Mouse (Mus musculus): ENCODE measurements at regions not wholly inside any gene's neighbourhood (a gene's known extent, or its start where the extent isn't known, plus 50 kb on each side); places are given as distances from the start of the nearest gene placed in this dataset.

DNA sequence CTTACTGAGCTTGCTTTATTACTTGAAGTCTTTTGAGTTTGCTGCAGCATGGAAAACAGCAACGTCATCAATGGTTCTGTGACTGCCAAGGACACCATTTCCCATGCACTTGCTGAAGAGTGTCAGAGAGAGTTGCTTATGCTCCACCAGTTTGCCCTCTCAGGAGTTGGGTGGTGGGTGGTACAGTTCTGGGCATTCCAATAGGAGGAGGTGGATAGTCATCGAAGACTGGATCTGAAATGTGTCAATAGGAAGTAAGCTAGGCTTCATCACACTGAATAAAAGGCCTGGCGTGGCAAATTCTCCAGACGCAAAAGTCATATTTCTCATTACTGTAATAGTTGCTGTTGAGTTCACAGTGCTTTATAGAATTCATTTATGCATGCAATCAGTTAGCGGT lies 751.7 kb upstream of the Car8 start:
- Histone ChIP-seq H3K4me1 (ENCODE audit: control insufficient read depth, insufficient read depth, low read length) (no peaks in the 10 kb centered on the region; the same call in 1 of the 2 replicates), H3K27ac (ENCODE audit: control insufficient read depth, insufficient read depth, low read depth, low read length, poor library complexity) (no peak overlapping the region), H3K4me3 (replicated peaks; ENCODE audit: control insufficient read depth, low read depth, low read length) (no peak overlapping the region)
- 84% methylated on average over 5 of the region's 5 CpGs for WGBS
- TF ChIP-seq POLR2A (IDR thresholded peaks at IDR 0.05; ENCODE audit: borderline replicate concordance, control insufficient read depth, low read depth, low read length) (no peak), CTCF (IDR thresholded peaks at IDR 0.05; ENCODE audit: control insufficient read depth, insufficient read depth, low read length) (no peak)

DNA sequence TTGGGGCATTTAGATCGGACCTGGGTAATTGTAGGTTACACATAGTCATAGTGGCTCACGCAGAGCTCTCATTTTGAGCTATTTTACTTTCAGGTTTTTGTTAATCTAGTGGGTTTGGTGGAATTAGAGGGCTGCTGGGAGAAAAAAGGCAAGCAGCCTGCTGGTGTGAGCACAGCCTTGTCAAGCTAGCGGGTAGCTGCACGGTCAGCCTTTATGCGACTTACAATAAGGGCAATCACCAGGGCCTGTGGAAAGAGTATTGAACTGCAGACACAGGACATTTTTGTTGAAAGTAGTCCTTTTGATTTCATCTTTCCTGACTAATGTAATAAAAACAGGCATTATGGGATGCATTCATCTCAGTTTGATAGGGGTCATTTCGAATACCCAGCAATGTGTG lies 750.8 kb upstream of the Car8 start:
- WGBS = 91% methylated on average over 6 of the region's 6 CpGs
- Histone ChIP-seq H3K4me3 (replicated peaks; ENCODE audit: control insufficient read depth, low read depth, low read length) (no peak overlapping the region), H3K4me1 (ENCODE audit: control insufficient read depth, insufficient read depth, low read length) (no peaks in the 10 kb centered on the region; the same call in 1 of the 2 replicates), H3K27ac (ENCODE audit: control insufficient read depth, insufficient read depth, low read depth, low read length, poor library complexity) (no peak overlapping the region)
- no peak for TF ChIP-seq POLR2A (IDR thresholded peaks at IDR 0.05; ENCODE audit: borderline replicate concordance, control insufficient read depth, low read depth, low read length)
- TF ChIP-seq CTCF (IDR thresholded peaks at IDR 0.05; ENCODE audit: control insufficient read depth, insufficient read depth, low read length) = no peak

DNA sequence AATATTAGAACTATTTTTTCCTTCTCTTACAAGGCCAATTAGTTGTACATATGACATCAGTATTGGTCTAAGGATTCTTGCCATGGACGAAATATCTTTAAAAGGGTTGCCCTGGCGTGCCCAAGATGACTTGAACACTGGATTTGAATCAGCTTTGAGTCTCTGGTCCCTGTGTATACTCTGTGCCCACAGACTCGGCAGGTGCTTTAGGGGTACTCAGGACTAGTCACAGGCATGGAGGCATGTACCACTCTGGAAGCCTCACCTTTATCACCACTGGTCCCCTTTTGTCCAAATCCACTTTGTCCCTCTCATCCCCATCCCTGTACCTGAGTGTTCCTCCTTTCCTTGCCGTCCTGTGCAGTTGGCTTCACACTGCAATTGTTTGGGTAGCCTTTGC lies 750.3 kb upstream of the Car8 start:
- no peak overlapping the region for H3K4me3 ChIP-seq (replicated peaks; ENCODE audit: control insufficient read depth, low read depth, low read length)
- H3K4me1 ChIP-seq (ENCODE audit: control insufficient read depth, insufficient read depth, low read length) = no peaks in the 10 kb centered on the region; the same call in 1 of the 2 replicates
- TF ChIP-seq POLR2A (IDR thresholded peaks at IDR 0.05; ENCODE audit: borderline replicate concordance, control insufficient read depth, low read depth, low read length) (no peak), CTCF (IDR thresholded peaks at IDR 0.05; ENCODE audit: control insufficient read depth, insufficient read depth, low read length) (no peak)
- 81% methylated on average over 4 of the region's 4 CpGs for WGBS
- H3K27ac ChIP-seq (ENCODE audit: control insufficient read depth, insufficient read depth, low read depth, low read length, poor library complexity) = no peak overlapping the region

DNA sequence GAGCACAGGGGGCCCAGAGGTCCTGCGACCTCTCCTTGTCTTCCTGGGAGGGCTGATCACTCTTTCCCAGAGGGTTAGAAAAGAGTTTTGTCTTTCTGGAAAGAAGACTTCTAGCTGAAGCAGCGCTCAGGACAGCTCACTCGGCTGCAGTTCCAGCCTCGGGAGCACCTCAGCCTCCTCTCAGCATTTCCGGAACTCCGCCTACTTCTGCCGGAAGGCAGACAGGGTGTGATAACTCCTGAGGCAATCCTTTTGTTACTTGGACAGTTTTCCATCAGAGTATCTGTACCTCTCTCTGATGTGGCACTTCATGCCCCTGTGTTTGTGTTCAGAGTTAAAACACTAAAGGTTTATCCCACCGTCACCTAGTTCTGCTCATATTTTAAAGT lies 749.5 kb upstream of the Car8 start:
- Histone ChIP-seq H3K4me1 (ENCODE audit: control insufficient read depth, insufficient read depth, low read length) (no peaks in the 10 kb centered on the region; the same call in 1 of the 2 replicates), H3K27ac (ENCODE audit: control insufficient read depth, insufficient read depth, low read depth, low read length, poor library complexity) (no peak overlapping the region), H3K4me3 (replicated peaks; ENCODE audit: control insufficient read depth, low read depth, low read length) (peak overlapping the region; percentile 7)
- 50% methylated on average over 8 of the region's 8 CpGs for WGBS
- TF ChIP-seq POLR2A (IDR thresholded peaks at IDR 0.05; ENCODE audit: borderline replicate concordance, control insufficient read depth, low read depth, low read length) (no peak), CTCF (IDR thresholded peaks at IDR 0.05; ENCODE audit: control insufficient read depth, insufficient read depth, low read length) (no peak)

DNA sequence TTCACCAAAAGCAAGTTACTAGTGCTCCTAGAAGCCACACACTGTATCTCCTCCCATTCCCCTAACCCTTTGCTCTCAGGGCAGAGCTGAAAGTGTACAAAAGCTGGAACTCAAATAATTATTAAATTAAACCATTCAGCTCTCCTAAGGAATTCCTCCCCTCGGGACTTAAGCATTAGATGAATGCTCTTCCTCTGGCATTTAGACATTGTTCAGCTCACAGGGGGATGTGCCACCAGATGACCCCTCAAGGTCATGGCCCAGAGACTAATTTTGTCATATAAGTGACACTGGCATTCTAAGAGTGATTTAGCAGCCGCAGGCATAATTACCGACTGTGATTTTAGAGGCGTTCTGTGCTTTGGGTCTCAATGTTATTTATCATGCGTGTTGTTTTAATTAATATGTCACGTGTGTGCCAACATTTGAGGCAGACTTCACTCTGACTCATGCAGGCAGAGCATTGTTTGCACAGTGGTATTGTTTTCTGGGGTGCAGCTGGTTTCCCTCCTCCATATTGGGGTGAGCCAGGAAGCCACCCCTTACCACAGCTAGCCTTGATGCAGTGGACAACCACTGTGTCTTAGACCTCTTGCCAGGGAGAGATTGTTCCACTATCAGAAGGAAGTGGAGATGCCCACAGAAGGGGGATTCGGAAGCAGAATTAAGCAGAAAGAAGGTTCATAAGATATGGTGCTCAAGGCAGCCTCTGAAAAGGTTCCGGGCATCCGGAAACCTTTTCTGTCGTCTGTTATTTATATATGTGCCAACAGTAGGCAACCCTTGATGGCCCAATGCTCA lies 748.9 kb upstream of the Car8 start:
- TF ChIP-seq POLR2A (IDR thresholded peaks at IDR 0.05; ENCODE audit: borderline replicate concordance, control insufficient read depth, low read depth, low read length) (no peak), CTCF (IDR thresholded peaks at IDR 0.05; ENCODE audit: control insufficient read depth, insufficient read depth, low read length) (no peak)
- WGBS = 63% methylated on average over 10 of the region's 10 CpGs
- no peak overlapping the region for H3K27ac ChIP-seq (ENCODE audit: control insufficient read depth, insufficient read depth, low read depth, low read length, poor library complexity)

DNA sequence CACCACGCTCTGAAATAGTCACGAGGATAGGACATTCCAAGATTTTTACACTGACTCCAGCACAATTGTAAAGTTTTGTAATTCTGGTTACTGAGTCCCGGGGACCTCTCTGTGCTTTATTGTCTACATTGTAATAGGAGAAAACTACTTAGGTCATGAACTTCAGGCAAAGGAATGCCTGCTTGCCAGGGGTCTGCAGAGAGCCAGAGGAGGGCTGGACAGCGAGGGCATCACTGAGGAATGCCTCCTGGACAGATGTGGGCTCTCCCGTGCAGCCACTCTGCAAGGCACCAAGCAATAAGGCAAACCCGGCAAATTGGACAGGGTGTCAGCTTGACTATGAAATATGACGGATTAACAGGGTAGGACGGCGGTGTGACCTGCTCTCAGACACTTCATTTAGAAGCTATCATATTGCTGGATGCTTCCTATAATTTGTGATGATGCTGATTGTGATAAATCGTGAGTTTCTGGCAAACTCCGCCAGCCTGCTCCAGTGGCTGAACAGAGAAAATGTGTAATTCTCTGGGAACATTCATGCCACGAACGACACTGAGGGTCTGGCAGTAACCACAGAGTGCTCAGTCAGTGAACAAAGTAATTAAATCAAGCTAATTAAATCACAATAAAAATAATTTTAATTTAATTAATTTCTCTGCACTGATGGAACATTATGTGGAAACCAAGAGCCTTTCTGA lies 747.7 kb upstream of the Car8 start:
- no peak overlapping the region for H3K27ac ChIP-seq (ENCODE audit: control insufficient read depth, insufficient read depth, low read depth, low read length, poor library complexity)
- 81% methylated on average over 13 of the region's 13 CpGs for WGBS
- no peak overlapping the region for H3K4me3 ChIP-seq (replicated peaks; ENCODE audit: control insufficient read depth, low read depth, low read length)
- TF ChIP-seq POLR2A (IDR thresholded peaks at IDR 0.05; ENCODE audit: borderline replicate concordance, control insufficient read depth, low read depth, low read length) = no peak
- H3K4me1 ChIP-seq (ENCODE audit: control insufficient read depth, insufficient read depth, low read length) = no peaks in the 10 kb centered on the region; the same call in 1 of the 2 replicates

More for the DNA sequence above, 748.9 kb upstream of the Car8 start:
- H3K4me1 ChIP-seq (ENCODE audit: control insufficient read depth, insufficient read depth, low read length) = no peaks in the 10 kb centered on the region; the same call in 1 of the 2 replicates
- peak overlapping the region; percentile 7 for H3K4me3 ChIP-seq (replicated peaks; ENCODE audit: control insufficient read depth, low read depth, low read length)

DNA sequence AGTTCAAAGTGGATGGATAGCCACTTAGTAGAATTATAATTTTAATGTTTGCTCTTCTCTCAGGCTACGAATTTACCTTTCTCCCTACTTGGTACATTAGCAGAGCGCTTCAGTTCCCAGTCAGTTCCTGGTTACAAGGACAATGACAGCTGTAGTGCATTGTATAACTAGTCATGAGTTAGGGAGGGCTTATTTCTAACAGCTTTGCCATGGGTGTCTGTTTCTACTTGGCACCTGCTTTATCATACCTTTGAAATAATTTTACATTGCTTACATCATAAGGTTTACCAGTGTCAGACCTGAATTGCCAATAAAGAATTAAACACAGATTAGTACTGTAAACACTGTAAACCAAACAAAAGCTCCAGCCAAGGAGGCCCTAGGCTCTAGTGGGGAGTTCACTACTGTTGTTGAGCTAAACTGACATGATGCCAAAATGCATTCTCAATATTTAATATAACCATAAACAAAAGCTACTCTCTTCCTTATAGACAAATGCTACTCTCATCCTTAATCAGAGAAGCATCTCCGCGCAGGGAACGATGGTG lies 745.3 kb upstream of the Car8 start:
- WGBS = 90% methylated on average over 5 of the region's 5 CpGs
- H3K4me3 ChIP-seq (replicated peaks; ENCODE audit: control insufficient read depth, low read depth, low read length) = no peak overlapping the region
- no peak for TF ChIP-seq POLR2A (IDR thresholded peaks at IDR 0.05; ENCODE audit: borderline replicate concordance, control insufficient read depth, low read depth, low read length)
- no peak for TF ChIP-seq CTCF (IDR thresholded peaks at IDR 0.05; ENCODE audit: control insufficient read depth, insufficient read depth, low read length)
- no peak overlapping the region for H3K27ac ChIP-seq (ENCODE audit: control insufficient read depth, insufficient read depth, low read depth, low read length, poor library complexity)
- no peaks in the 10 kb centered on the region; the same call in 1 of the 2 replicates for H3K4me1 ChIP-seq (ENCODE audit: control insufficient read depth, insufficient read depth, low read length)

DNA sequence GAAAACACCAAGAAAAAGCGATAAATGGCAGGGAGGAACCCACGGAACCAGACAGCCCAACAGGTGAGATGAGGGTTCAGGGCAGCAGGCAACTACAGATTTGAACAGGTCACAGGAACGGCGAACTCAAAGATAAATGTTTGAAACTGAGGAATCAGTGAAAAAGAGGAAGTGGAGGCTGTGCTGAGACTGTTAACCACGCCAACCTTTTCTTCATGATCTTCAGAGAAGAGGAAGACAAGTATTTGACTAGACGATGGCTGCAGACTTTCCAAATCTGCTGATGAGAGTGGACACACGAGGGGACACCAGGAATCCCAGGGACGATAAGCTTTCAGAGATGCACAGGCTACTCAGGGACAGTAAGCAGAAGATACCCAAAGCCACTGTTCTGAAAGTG lies 740.1 kb upstream of the Car8 start:
- Histone ChIP-seq H3K4me1 (ENCODE audit: control insufficient read depth, insufficient read depth, low read length) (no peaks in the 10 kb centered on the region; the same call in 1 of the 2 replicates), H3K4me3 (replicated peaks; ENCODE audit: control insufficient read depth, low read depth, low read length) (no peak overlapping the region), H3K27ac (ENCODE audit: control insufficient read depth, insufficient read depth, low read depth, low read length, poor library complexity) (no peak overlapping the region)
- TF ChIP-seq POLR2A (IDR thresholded peaks at IDR 0.05; ENCODE audit: borderline replicate concordance, control insufficient read depth, low read depth, low read length) (no peak), CTCF (IDR thresholded peaks at IDR 0.05; ENCODE audit: control insufficient read depth, insufficient read depth, low read length) (no peak)
- WGBS = 15% methylated on average over 8 of the region's 8 CpGs
